ENCODE assay signal across 8 mouse cellular contexts in genomic region chr7:13034148-13034977, GRCm38 (mm10). TPM values are rescaled to one million over a fixed set of nuclear protein-coding genes. Genes with fewer than 3 reads are reported as not detected.
DNase-seq lines count a peak whose midpoint lies in the region; ATAC-seq and TF ChIP-seq lines count a peak whose summit lies in the region.

Chmp2a (minus strand) TSS chr7:13034807.

- WGBS in forebrain, embryonic 10.5 days, result under 1% methylated on average over 45 of the region's 45 CpGs
- under 1% methylated on average over 45 of the region's 45 CpGs for WGBS in heart, embryonic 15.5 days
- WGBS in liver, embryonic 14.5 days (ENCODE audit: insufficient replicate concordance), result under 1% methylated on average over 45 of the region's 45 CpGs
- WGBS in neural tube, embryonic 11.5 days, result under 1% methylated on average over 45 of the region's 45 CpGs
- under 1% methylated on average over 45 of the region's 45 CpGs for WGBS in stomach, postnatal 0 days

- peak; percentile 98 for DNase-seq in CD4-positive, CD25-positive, alpha-beta regulatory T cell, adult 2 months (ENCODE audit: low read depth, low spot score)
- peak; percentile 85 for DNase-seq in c-Kit-negative CD71-positive TER-119-positive erythroid progenitor cells, embryonic 14.5 days (ENCODE audit: low read depth, low spot score)
- peak; percentile 99 for DNase-seq in forebrain, embryonic 10.5 days (ENCODE audit: extremely low spot score, low spot score)
- DNase-seq in kidney, postnatal 25 days, result peak; percentile 98 to 99
- peak; percentile 90 to 93 (median 92) for DNase-seq in liver, embryonic 14.5 days (ENCODE audit: low read depth in 3 of 3, low spot score in 3 of 3)
- DNase-seq in neural tube, embryonic 11.5 days (ENCODE audit: low spot score), result peak; percentile 96
- DNase-seq in stomach, postnatal 0 days (ENCODE audit: low spot score), result peak; percentile 99

- peaks cover 65% of the 10 kb centered on the region for H3K36me3 ChIP-seq in forebrain, embryonic 10.5 days (replicated peaks)
- peaks cover 54% of the 10 kb centered on the region for H3K36me3 ChIP-seq in heart, embryonic 15.5 days
- H3K36me3 ChIP-seq in liver, embryonic 14.5 days (replicated peaks; ENCODE audit: control insufficient read depth, insufficient read depth, low read depth), result peaks cover 51% of the 10 kb centered on the region
- peaks cover 25% of the 10 kb centered on the region for H3K36me3 ChIP-seq in neural tube, embryonic 11.5 days (ENCODE audit: control insufficient read depth, insufficient read depth, low read length)
- H3K36me3 ChIP-seq in stomach, postnatal 0 days (ENCODE audit: control insufficient read depth, insufficient read depth, low read length), result peaks cover 28% of the 10 kb centered on the region

- TF ChIP-seq CTCF in liver, embryonic 14.5 days (IDR thresholded peaks at IDR 0.05; ENCODE audit: low read depth), result no peak
- no peak for TF ChIP-seq CTCF in stomach, postnatal 0 days (IDR thresholded peaks at IDR 0.05; ENCODE audit: low read depth)

- H3K27ac ChIP-seq in forebrain, embryonic 10.5 days, result peak within 1 kb of the TSS; percentile 90
- peak within 1 kb of the TSS; percentile 89 for H3K27ac ChIP-seq in heart, embryonic 15.5 days
- H3K27ac ChIP-seq in liver, embryonic 14.5 days, result peak within 1 kb of the TSS; percentile 87
- H3K27ac ChIP-seq in neural tube, embryonic 11.5 days (ENCODE audit: low read depth, low read length), result peak within 1 kb of the TSS; percentile 88
- H3K27ac ChIP-seq in stomach, postnatal 0 days (replicated peaks), result peak within 1 kb of the TSS; percentile 96

- H3K4me1 ChIP-seq in forebrain, embryonic 10.5 days, result peaks cover 56% of the 10 kb centered on the region
- peaks cover 41% of the 10 kb centered on the region for H3K4me1 ChIP-seq in heart, embryonic 15.5 days (replicated peaks)
- peaks cover 17 to 28% of the 10 kb centered on the region in 2 experiments for H3K4me1 ChIP-seq in liver, embryonic 14.5 days (replicated peaks; ENCODE audit: control insufficient read depth in 2 of 2, insufficient read depth in 2 of 2, low read length in 1 of 2)
- peaks cover 19% of the 10 kb centered on the region for H3K4me1 ChIP-seq in neural tube, embryonic 11.5 days (ENCODE audit: control insufficient read depth, insufficient read depth, low read length)
- peaks cover 6% of the 10 kb centered on the region; the same call in 1 of the 2 replicates for H3K4me1 ChIP-seq in stomach, postnatal 0 days (replicated peaks; ENCODE audit: control insufficient read depth, insufficient read depth)

- peak within 1 kb of the TSS; percentile 87 for H3K4me2 ChIP-seq in heart, embryonic 15.5 days
- peak within 1 kb of the TSS; percentile 85 for H3K4me2 ChIP-seq in liver, embryonic 14.5 days (ENCODE audit: low read depth)
- H3K4me2 ChIP-seq in neural tube, embryonic 11.5 days (ENCODE audit: low read depth), result peak within 1 kb of the TSS; percentile 79
- peak within 1 kb of the TSS; percentile 74 for H3K4me2 ChIP-seq in stomach, postnatal 0 days (replicated peaks; ENCODE audit: low read depth)

- peak within 1 kb of the TSS; percentile 82 for H3K4me3 ChIP-seq in forebrain, embryonic 10.5 days
- peak within 1 kb of the TSS; percentile 72 for H3K4me3 ChIP-seq in heart, embryonic 15.5 days
- peak within 1 kb of the TSS; percentile 80 to 89 for H3K4me3 ChIP-seq in liver, embryonic 14.5 days (ENCODE audit: insufficient read depth in 1 of 2, low read depth in 2 of 2, low read length in 2 of 2)
- H3K4me3 ChIP-seq in neural tube, embryonic 11.5 days (ENCODE audit: low read depth, low read length), result peak within 1 kb of the TSS; percentile 56
- H3K4me3 ChIP-seq in stomach, postnatal 0 days (ENCODE audit: low read depth, low read length), result peak within 1 kb of the TSS; percentile 57

- peak within 1 kb of the TSS; percentile 83 for H3K9ac ChIP-seq in heart, embryonic 15.5 days
- H3K9ac ChIP-seq in liver, embryonic 14.5 days (replicated peaks), result peak within 1 kb of the TSS; percentile 92
- peak within 1 kb of the TSS; percentile 69 for H3K9ac ChIP-seq in neural tube, embryonic 11.5 days (ENCODE audit: low read length)
- H3K9ac ChIP-seq in stomach, postnatal 0 days (ENCODE audit: low read length), result peak within 1 kb of the TSS; percentile 79

- H3K27me3 ChIP-seq in forebrain, embryonic 10.5 days (ENCODE audit: poor library complexity, severe bottlenecking), result no peaks in the 10 kb centered on the region
- no peaks in the 10 kb centered on the region for H3K27me3 ChIP-seq in heart, embryonic 15.5 days
- no peaks in the 10 kb centered on the region for H3K27me3 ChIP-seq in liver, embryonic 14.5 days (ENCODE audit: control insufficient read depth, insufficient read depth, low read length)
- no peaks in the 10 kb centered on the region for H3K27me3 ChIP-seq in neural tube, embryonic 11.5 days (ENCODE audit: control insufficient read depth, insufficient read depth, low read length)
- H3K27me3 ChIP-seq in stomach, postnatal 0 days (ENCODE audit: control insufficient read depth, insufficient read depth, low read length), result no peaks in the 10 kb centered on the region

- TF ChIP-seq EP300 in liver, embryonic 14.5 days (IDR thresholded peaks at IDR 0.05; ENCODE audit: low read depth), result no peak
- TF ChIP-seq EP300 in stomach, postnatal 0 days (optimal IDR thresholded peaks at IDR 0.05), result no peak

- no peaks in the 10 kb centered on the region; the same call in 1 of the 2 replicates for H3K9me3 ChIP-seq in forebrain, embryonic 10.5 days
- H3K9me3 ChIP-seq in heart, embryonic 15.5 days (replicated peaks), result no peaks in the 10 kb centered on the region
- H3K9me3 ChIP-seq in liver, embryonic 14.5 days (ENCODE audit: control insufficient read depth, low read length), result no peaks in the 10 kb centered on the region
- H3K9me3 ChIP-seq in neural tube, embryonic 11.5 days (ENCODE audit: control insufficient read depth, low read length), result no peaks in the 10 kb centered on the region
- H3K9me3 ChIP-seq in stomach, postnatal 0 days (ENCODE audit: control insufficient read depth, low read length), result no peaks in the 10 kb centered on the region

- ATAC-seq in heart, embryonic 15.5 days (replicated peaks; ENCODE audit: insufficient number of reproducible peaks, insufficient read depth, low FRiP score, low read depth), result peak; percentile 74
- peak; percentile 65 for ATAC-seq in liver, embryonic 14.5 days (ENCODE audit: insufficient read depth)
- peak; percentile 69 for ATAC-seq in neural tube, embryonic 11.5 days (ENCODE audit: insufficient read depth, low FRiP score, low TSS enrichment)
- peak; percentile 83 for ATAC-seq in stomach, postnatal 0 days (ENCODE audit: low FRiP score, low TSS enrichment)

RNA-seq across cellular contexts. Expression of gene Chmp2a, which starts in this region (rescaled TPM):
- polyA plus RNA-seq in forebrain, embryonic 10.5 days (2016; fragmentation: Nextera tagmentation; extraction: Ambion mirVana), result 97.3 and 102 TPM in 2 replicates
- polyA plus RNA-seq in heart, embryonic 15.5 days (2015; fragmentation: Nextera tagmentation; extraction: Ambion mirVana), result 129 and 133 TPM in 2 replicates
- polyA plus RNA-seq in liver, embryonic 14.5 days (2012; rRNA removed), result 42.5 and 92.3 TPM in 2 replicates
- polyA plus RNA-seq in liver, embryonic 14.5 days (2014; fragmentation: Nextera tagmentation; extraction: Ambion mirVana), result 133 and 136 TPM in 2 replicates
- 120 and 126 TPM in 2 replicates for polyA plus RNA-seq in neural tube, embryonic 11.5 days (2014; fragmentation: Nextera tagmentation; extraction: Ambion mirVana)
- 271 and 287 TPM in 2 replicates for polyA plus RNA-seq in stomach, postnatal 0 days (2015; fragmentation: Nextera tagmentation; extraction: Ambion mirVana)

Comparison
In these comparisons a context has a peak if more than half of its experiments do, and no peak if none do; other contexts are left out.
1. Peak in every context shown above with its lines: DNase-seq, ATAC-seq, H3K4me3 ChIP-seq and H3K27ac ChIP-seq.